Mouse (Mus musculus) heart, embryonic 14.5 days (tissue): ENCODE data around the gene Armh2. TPM values are rescaled to one million over a fixed set of nuclear protein-coding genes. Genes with fewer than 3 reads are reported as not detected.

ENCODE experiments used
- ATAC-seq: fragments of 200-750 bp; cut with Nextera tagmentation; 2 replicates; pipeline ENCODE4 v1.8.0; 2017; ENCODE audit warnings: low read depth, moderate TSS enrichment; ENCODE audit not compliant: insufficient number of reproducible peaks, insufficient read depth, low FRiP score
- H3K27ac ChIP-seq, 2 experiments: fragments of 200-500 bp in 1 of 2; fragments of 300-500 bp in 1 of 2; sonication (generic) in 1 of 2; replicated peaks in 1 of 2; 2 replicates each; pipeline ENCODE4 v1.5.1; 2012 to 2014; ENCODE audit warnings: low read depth in 2 of 2, low read length in 2 of 2, control low read depth in 1 of 2, mild to moderate bottlenecking in 1 of 2, mixed read lengths in 1 of 2; ENCODE audit not compliant: control insufficient read depth in 1 of 2, insufficient read depth in 1 of 2
- H3K27me3 ChIP-seq: fragments of 300-500 bp; sonication (generic); 2 replicates; pipeline ENCODE4 v1.6.1; 2014; ENCODE audit warnings: mild to moderate bottlenecking, low read length, control low read depth; ENCODE audit not compliant: control insufficient read depth, insufficient read depth
- H3K36me3 ChIP-seq: fragments of 300-500 bp; sonication (generic); 2 replicates; pipeline ENCODE4 v1.6.1; 2014; ENCODE audit warnings: mild to moderate bottlenecking, control low read depth, low read length, mixed read lengths; ENCODE audit not compliant: control insufficient read depth, insufficient read depth
- H3K4me1 ChIP-seq, 2 experiments: fragments of 200-500 bp in 1 of 2; fragments of 300-500 bp in 1 of 2; sonication (generic) in 1 of 2; 2 replicates each; pipeline ENCODE4 v1.6.1; 2012 to 2014; ENCODE audit warnings: low read length in 2 of 2, control low read depth in 1 of 2, mixed read lengths in 1 of 2; ENCODE audit not compliant: control insufficient read depth in 2 of 2, insufficient read depth in 2 of 2
- H3K4me2 ChIP-seq: fragments of 300-500 bp; sonication (generic); 2 replicates; pipeline ENCODE4 v1.6.1; 2014; ENCODE audit warnings: mild to moderate bottlenecking, low read length
- H3K4me3 ChIP-seq, 2 experiments: fragments of 200-500 bp in 1 of 2; fragments of 300-500 bp in 1 of 2; sonication (generic) in 1 of 2; 2 replicates each; pipeline ENCODE4 v1.5.1; 2012 to 2014; ENCODE audit warnings: low read length in 2 of 2, mild to moderate bottlenecking in 2 of 2, control low read depth in 1 of 2, low read depth in 1 of 2, moderate library complexity in 1 of 2; ENCODE audit not compliant: control insufficient read depth in 1 of 2, insufficient read depth in 1 of 2
- H3K9ac ChIP-seq: fragments of 300-500 bp; sonication (generic); 2 replicates; pipeline ENCODE4 v1.6.1; 2014; ENCODE audit warnings: mild to moderate bottlenecking, low read length
- H3K9me3 ChIP-seq: fragments of 300-500 bp; sonication (generic); 2 replicates; pipeline ENCODE4 v1.6.1; 2016; ENCODE audit warnings: low read length, control low read depth; ENCODE audit not compliant: control insufficient read depth
- WGBS: fragments of 180-500 bp; shearing (Covaris S2); extraction: QIAGEN DNeasy Blood & Tissue Kit; methylation state at CpG from one replicate; pipeline ENCODE4 v1.1.7; 2014; 5-methylcytosine and 5-hydroxymethylcytosine counted together
- polyA plus RNA-seq: library from polyadenylated mRNA; unstranded; fragments of >200 nt; fragmentation: Nextera tagmentation; extraction: Ambion mirVana; gene quantifications from 2 replicates; pipeline ENCODE4 v1.2.1, GENCODE M21; 2014

Gene Armh2
- polyA plus RNA-seq, 1 experiment from 2014 or later = not detected

GRCm38 (mm10) chr13:24713434-24714000, 27.5 kb upstream of the Armh2 start:
- H3K27me3 ChIP-seq = no peaks in the 10 kb centered on the region
- H3K9me3 ChIP-seq = 0 out of 2 replicates have a peak, but pooled peaks cover 3% of the 10 kb centered on the region
- H3K36me3 ChIP-seq = peaks cover 56% of the 10 kb centered on the region
- H3K4me2 ChIP-seq = peak overlapping the region; percentile 48
- 10% methylated on average over 16 of the region's 16 CpGs for WGBS
- no peak overlapping the region for H3K9ac ChIP-seq
- H3K27ac ChIP-seq = 0 out of 4 replicates have a peak overlapping the region, but pooled peaks of 1 of the 2 experiments have one; percentile 21
- peak overlapping the region in 1 of 2 experiments; percentile 8; a peak in 1 of 4 replicates for H3K4me3 ChIP-seq
- ATAC-seq = peak; percentile 62
- peaks cover 5 to 21% of the 10 kb centered on the region in 2 experiments; a peak in 3 of 4 replicates for H3K4me1 ChIP-seq

- WGBS = 78% methylated on average over 9 of the region's 9 CpGs
- Histone ChIP-seq H3K36me3 (peaks cover 62% of the 10 kb centered on the region), H3K9me3 (0 out of 2 replicates have a peak, but pooled peaks cover 6% of the 10 kb centered on the region), H3K9ac (no peak overlapping the region), H3K4me3 (no peak overlapping the region), H3K27ac (no peak overlapping the region), H3K27me3 (no peaks in the 10 kb centered on the region), H3K4me2 (no peak overlapping the region), H3K4me1 (peaks cover 5 to 21% of the 10 kb centered on the region in 2 experiments; a peak in 3 of 4 replicates)
- ATAC-seq = no peak
These were observed 26.6 kb upstream of the Armh2 start for GRCm38 (mm10) chr13:24714360-24714885.

GRCm38 (mm10) chr13:24715601-24716000, 25.4 kb upstream of the Armh2 start:
- no peaks in the 10 kb centered on the region for H3K27me3 ChIP-seq
- no peak overlapping the region for H3K4me2 ChIP-seq
- H3K4me1 ChIP-seq = peaks cover 5 to 21% of the 10 kb centered on the region in 2 experiments; a peak in 3 of 4 replicates
- ATAC-seq = no peak
- H3K4me3 ChIP-seq = no peak overlapping the region
- H3K27ac ChIP-seq = no peak overlapping the region
- WGBS = 78% methylated on average over 5 of the region's 5 CpGs
- 0 out of 2 replicates have a peak, but pooled peaks cover 6% of the 10 kb centered on the region for H3K9me3 ChIP-seq
- H3K9ac ChIP-seq = no peak overlapping the region
- H3K36me3 ChIP-seq = peaks cover 52% of the 10 kb centered on the region

- H3K4me3 ChIP-seq = no peak overlapping the region
- no peak for ATAC-seq
- no peak overlapping the region for H3K9ac ChIP-seq
- peaks cover 5 to 21% of the 10 kb centered on the region in 2 experiments; a peak in 3 of 4 replicates for H3K4me1 ChIP-seq
- H3K4me2 ChIP-seq = no peak overlapping the region
- H3K36me3 ChIP-seq = peaks cover 51% of the 10 kb centered on the region
- 0 out of 2 replicates have a peak, but pooled peaks cover 6% of the 10 kb centered on the region for H3K9me3 ChIP-seq
- WGBS = 53% methylated on average over 9 of the region's 9 CpGs
- no peaks in the 10 kb centered on the region for H3K27me3 ChIP-seq
- no peak overlapping the region for H3K27ac ChIP-seq
These were observed 24.6 kb upstream of the Armh2 start for GRCm38 (mm10) chr13:24716441-24716840.

- H3K36me3 ChIP-seq = peaks cover 55% of the 10 kb centered on the region
- no peaks in the 10 kb centered on the region for H3K27me3 ChIP-seq
- ATAC-seq = no peak
- H3K27ac ChIP-seq = no peak overlapping the region
- WGBS = 61% methylated on average over 7 of the region's 7 CpGs
- peaks cover 5 to 8% of the 10 kb centered on the region in 2 experiments; a peak in 3 of 4 replicates for H3K4me1 ChIP-seq
- no peak overlapping the region for H3K4me3 ChIP-seq
- 0 out of 2 replicates have a peak, but pooled peaks cover 6% of the 10 kb centered on the region for H3K9me3 ChIP-seq
- H3K4me2 ChIP-seq = no peak overlapping the region
- no peak overlapping the region for H3K9ac ChIP-seq
These were observed 23.4 kb upstream of the Armh2 start for GRCm38 (mm10) chr13:24717677-24718076.

- ATAC-seq = no peak
- 0 out of 2 replicates have a peak, but pooled peaks cover 6% of the 10 kb centered on the region for H3K9me3 ChIP-seq
These were observed 19.5 kb upstream of the Armh2 start for GRCm38 (mm10) chr13:24721502-24721901.

GRCm38 (mm10) chr13:24723699-24724394, 17.2 kb upstream of the Armh2 start:
- H3K9me3 ChIP-seq = 0 out of 2 replicates have a peak, but pooled peaks cover under 1% of the 10 kb centered on the region
- ATAC-seq = no peak
- no peak overlapping the region for H3K4me3 ChIP-seq
- H3K4me1 ChIP-seq = no peaks in the 10 kb centered on the region
- no peaks in the 10 kb centered on the region for H3K27me3 ChIP-seq
- H3K9ac ChIP-seq = no peak overlapping the region
- 62% methylated on average over 8 of the region's 8 CpGs for WGBS
- H3K27ac ChIP-seq = no peak overlapping the region
- H3K4me2 ChIP-seq = no peak overlapping the region
- peaks cover 33% of the 10 kb centered on the region for H3K36me3 ChIP-seq

More at GRCm38 (mm10) chr13:24721502-24721901, 19.5 kb upstream of the Armh2 start:
- Histone ChIP-seq H3K27ac (no peak overlapping the region), H3K9ac (no peak overlapping the region), H3K27me3 (no peaks in the 10 kb centered on the region), H3K4me2 (no peak overlapping the region), H3K4me3 (no peak overlapping the region), H3K36me3 (peaks cover 54% of the 10 kb centered on the region), H3K4me1 (no peaks in the 10 kb centered on the region)
- 68% methylated on average over 10 of the region's 10 CpGs for WGBS
